Mouse (Mus musculus): ENCODE data around the gene Map2k3.
A peak's percentile ranks its signal among the peaks of the same experiment; 100 is the strongest.

DNA sequence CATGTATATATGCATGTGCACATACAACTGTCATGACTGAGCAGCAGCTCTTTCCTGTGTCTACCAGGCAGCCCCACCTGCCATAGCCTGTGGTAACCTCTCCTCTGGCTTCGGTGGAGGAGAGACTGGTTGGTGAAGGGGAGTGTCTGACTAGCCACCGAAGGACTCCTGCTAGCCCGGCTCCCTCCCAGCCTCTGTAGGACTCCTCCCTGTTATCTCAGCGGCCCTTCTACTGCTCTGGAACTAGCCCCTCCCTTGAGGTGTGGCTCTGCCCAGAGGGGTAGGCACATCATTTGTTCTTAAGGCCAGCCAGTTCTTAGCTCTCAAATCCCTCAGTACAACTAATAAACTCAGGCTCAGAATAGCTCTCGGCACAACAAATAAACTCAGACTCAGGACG lies 7.3 kb upstream of the Map2k3 start:
- TF ChIP-seq TAL1 (IDR thresholded peaks at IDR 0.05; ENCODE audit: low read length): peak; percentile 33; the same call in 1 of the 3 replicates
- peak; percentile 82 for TF ChIP-seq GATA1 (IDR thresholded peaks at IDR 0.05; ENCODE audit: low read length)

Measured in erythroblast, embryonic 14.5 days (primary cell).